Mouse (Mus musculus): ENCODE data around the gene Tex48. TPM values are rescaled to one million over a fixed set of nuclear protein-coding genes. Genes with fewer than 3 reads are reported as not detected.
A peak's percentile ranks its signal among the peaks of the same experiment; 100 is the strongest.

The Tex48 gene
- total and polyA plus RNA-seq, 3 experiments, result not detected

- DNase-seq (ENCODE audit: extremely low read depth), result peak; percentile 48
- in situ Hi-C loops (cut with MboI; ENCODE audit: low pct_ligation_motif_present, low pct_unique_long_range_greater_than_20kb, low sequenced_read_pairs), result loop anchor here (5.0 to 25.0 kb wide), 3 partner anchors 60 to 350 kb away; partner anchors contain the start of gene Col27a1
- Histone ChIP-seq H3K4me3 (replicated peaks in 1 of 3; ENCODE audit: low read depth in 2 of 3, low read length in 2 of 3, poor library complexity in 1 of 3) (no peak overlapping the region), H3K27ac (ENCODE audit: insufficient read depth, low read depth) (peak overlapping the region; percentile 65), H3K27me3 (replicated peaks) (no peaks in the 10 kb centered on the region), H3K9ac (ENCODE audit: insufficient read depth, low read depth) (no peak overlapping the region), H3K4me1 (ENCODE audit: control insufficient read depth in 1 of 2, insufficient read depth in 2 of 2) (peaks cover 29 to 47% of the 10 kb centered on the region in 2 experiments), H3K4me2 (ENCODE audit: insufficient read depth, low read depth, poor library complexity, severe bottlenecking) (no peak overlapping the region), H3K36me3 (replicated peaks in 1 of 2; ENCODE audit: control insufficient read depth in 1 of 2, insufficient read depth in 1 of 2, low read length in 1 of 2) (peaks cover 28 to 49% of the 10 kb centered on the region in 2 experiments), H3K79me2 (replicated peaks; ENCODE audit: control insufficient read depth, extremely low read depth, insufficient read depth, poor library complexity, severe bottlenecking) (no peaks in the 10 kb centered on the region), H3K9me3 (replicated peaks; ENCODE audit: low read length) (no peaks in the 10 kb centered on the region)
- dilution Hi-C loops (cut with MboI; ENCODE audit: extremely low pct_ligation_motif_present, extremely low pct_unique_long_range_greater_than_20kb, low sequenced_read_pairs), result no loop called here
- TF ChIP-seq MAZ (IDR thresholded peaks at IDR 0.05; ENCODE audit: low read depth, low read length) (no peak), SMC3 (IDR thresholded peaks at IDR 0.05; ENCODE audit: low read depth, low read length) (peak; percentile 64), ZKSCAN1 (IDR thresholded peaks at IDR 0.05; ENCODE audit: borderline replicate concordance, low read depth, low read length) (no peak), ZNF384 (IDR thresholded peaks at IDR 0.05; ENCODE audit: low read depth, low read length) (no peak), USF1 (IDR thresholded peaks at IDR 0.05; ENCODE audit: low read depth, low read length) (no peak), CTCF (conservative IDR thresholded peaks at IDR 0.05 in 1 of 2, IDR thresholded peaks at IDR 0.05 in 1 of 2; ENCODE audit: low read depth in 2 of 2, low read length in 2 of 2) (peak in 1 of 2 experiments; percentile 60; a peak in 2 of 4 replicates), TBP (conservative IDR thresholded peaks at IDR 0.05; ENCODE audit: low read depth, low read length) (no peak), MEF2A (IDR thresholded peaks at IDR 0.05; ENCODE audit: borderline replicate concordance, low read depth, low read length) (no peak), RAD21 (IDR thresholded peaks at IDR 0.05; ENCODE audit: low read depth, low read length) (peak; percentile 44), CHD2 (IDR thresholded peaks at IDR 0.05; ENCODE audit: low read length) (no peak), EP300 (IDR thresholded peaks at IDR 0.05; ENCODE audit: low read length) (no peak)
Observed at GRCm38 (mm10) chr4:63562742-63563141, 59.5 kb downstream of the Tex48 start.

- H3K9ac ChIP-seq (ENCODE audit: insufficient read depth, low read depth), result peak overlapping the region; percentile 37
- H3K27ac ChIP-seq (ENCODE audit: insufficient read depth, low read depth), result peak overlapping the region; percentile 65
- dilution Hi-C loops (cut with MboI; ENCODE audit: extremely low pct_ligation_motif_present, extremely low pct_unique_long_range_greater_than_20kb, low sequenced_read_pairs), result no loop called here
- no peaks in the 10 kb centered on the region for H3K9me3 ChIP-seq (replicated peaks; ENCODE audit: low read length)
- no peaks in the 10 kb centered on the region for H3K27me3 ChIP-seq (replicated peaks)
- peak overlapping the region in 2 of 3 experiments; percentile 7 to 8 for H3K4me3 ChIP-seq (replicated peaks in 1 of 3; ENCODE audit: low read depth in 2 of 3, low read length in 2 of 3, poor library complexity in 1 of 3)
- peaks cover 27 to 46% of the 10 kb centered on the region in 2 experiments for H3K36me3 ChIP-seq (replicated peaks in 1 of 2; ENCODE audit: control insufficient read depth in 1 of 2, insufficient read depth in 1 of 2, low read length in 1 of 2)
- in situ Hi-C loops (cut with MboI; ENCODE audit: low pct_ligation_motif_present, low pct_unique_long_range_greater_than_20kb, low sequenced_read_pairs), result loop anchor here (5.0 to 25.0 kb wide), 3 partner anchors 60 to 350 kb away; partner anchors contain the start of gene Col27a1
- no peaks in the 10 kb centered on the region for H3K79me2 ChIP-seq (replicated peaks; ENCODE audit: control insufficient read depth, extremely low read depth, insufficient read depth, poor library complexity, severe bottlenecking)
- DNase-seq (ENCODE audit: extremely low read depth), result peak; percentile 47
- H3K4me2 ChIP-seq (ENCODE audit: insufficient read depth, low read depth, poor library complexity, severe bottlenecking), result peak overlapping the region; percentile 82
- peaks cover 34 to 54% of the 10 kb centered on the region in 2 experiments for H3K4me1 ChIP-seq (ENCODE audit: control insufficient read depth in 1 of 2, insufficient read depth in 2 of 2)
- TF ChIP-seq POLR2AphosphoS2 (IDR thresholded peaks at IDR 0.05; ENCODE audit: low read depth, low read length) (no peak), USF2 (conservative IDR thresholded peaks at IDR 0.05; ENCODE audit: low read depth, low read length) (no peak), MYC (IDR thresholded peaks at IDR 0.05; ENCODE audit: low read depth, low read length) (no peak), PAX5 (IDR thresholded peaks at IDR 0.05; ENCODE audit: low read length) (no peak), ZMIZ1 (IDR thresholded peaks at IDR 0.05; ENCODE audit: low read depth, low read length) (no peak), SMC3 (IDR thresholded peaks at IDR 0.05; ENCODE audit: low read depth, low read length) (no peak), IRF4 (IDR thresholded peaks at IDR 0.05; ENCODE audit: low read depth, low read length) (peak; percentile 71), GABPA (IDR thresholded peaks at IDR 0.05; ENCODE audit: insufficient replicate concordance, low read depth, low read length) (no peak), CHD2 (IDR thresholded peaks at IDR 0.05; ENCODE audit: low read length) (no peak), KAT2A (IDR thresholded peaks at IDR 0.05; ENCODE audit: insufficient replicate concordance, low read length) (no peak), CHD1 (IDR thresholded peaks at IDR 0.05; ENCODE audit: low read depth, low read length) (no peak), SIN3A (IDR thresholded peaks at IDR 0.05; ENCODE audit: low read length) (peak; percentile 61), POLR2A (IDR thresholded peaks at IDR 0.05; ENCODE audit: low read depth, low read length) (peak; percentile 38; the same call in 1 of the 2 replicates), RAD21 (IDR thresholded peaks at IDR 0.05; ENCODE audit: low read depth, low read length) (no peak), JUND (conservative IDR thresholded peaks at IDR 0.05; ENCODE audit: low read depth, low read length) (no peak), EP300 (IDR thresholded peaks at IDR 0.05; ENCODE audit: low read length) (peak; percentile 57; the same call in 1 of the 2 replicates), MAX (IDR thresholded peaks at IDR 0.05; ENCODE audit: low read length) (no peak), ZNF384 (IDR thresholded peaks at IDR 0.05; ENCODE audit: low read depth, low read length) (no peak), MXI1 (IDR thresholded peaks at IDR 0.05; ENCODE audit: low read depth, low read length) (0 out of 2 replicates have a peak, but pooled peaks have one; percentile 22), UBTF (IDR thresholded peaks at IDR 0.05; ENCODE audit: low read depth, low read length) (no peak), NRF1 (IDR thresholded peaks at IDR 0.05; ENCODE audit: low read depth, low read length) (no peak), HCFC1 (IDR thresholded peaks at IDR 0.05; ENCODE audit: low read depth, low read length) (no peak), JUN (IDR thresholded peaks at IDR 0.05; ENCODE audit: insufficient read depth, low read depth, low read length) (no peak), TBP (conservative IDR thresholded peaks at IDR 0.05; ENCODE audit: low read depth, low read length) (no peak), ZC3H11A (IDR thresholded peaks at IDR 0.05; ENCODE audit: low read depth, low read length) (no peak)
Observed at GRCm38 (mm10) chr4:63561861-63562675, 60.2 kb downstream of the Tex48 start.

All from CH12.LX (cell line).